Mouse (Mus musculus) kidney, adult 11 months (tissue): ENCODE results near the gene Scnn1a.

Experiments
- DNase-seq: peaks from one replicate; pipeline ENCODE4 v3.0.0; 2022

Scnn1a gene

DNA sequence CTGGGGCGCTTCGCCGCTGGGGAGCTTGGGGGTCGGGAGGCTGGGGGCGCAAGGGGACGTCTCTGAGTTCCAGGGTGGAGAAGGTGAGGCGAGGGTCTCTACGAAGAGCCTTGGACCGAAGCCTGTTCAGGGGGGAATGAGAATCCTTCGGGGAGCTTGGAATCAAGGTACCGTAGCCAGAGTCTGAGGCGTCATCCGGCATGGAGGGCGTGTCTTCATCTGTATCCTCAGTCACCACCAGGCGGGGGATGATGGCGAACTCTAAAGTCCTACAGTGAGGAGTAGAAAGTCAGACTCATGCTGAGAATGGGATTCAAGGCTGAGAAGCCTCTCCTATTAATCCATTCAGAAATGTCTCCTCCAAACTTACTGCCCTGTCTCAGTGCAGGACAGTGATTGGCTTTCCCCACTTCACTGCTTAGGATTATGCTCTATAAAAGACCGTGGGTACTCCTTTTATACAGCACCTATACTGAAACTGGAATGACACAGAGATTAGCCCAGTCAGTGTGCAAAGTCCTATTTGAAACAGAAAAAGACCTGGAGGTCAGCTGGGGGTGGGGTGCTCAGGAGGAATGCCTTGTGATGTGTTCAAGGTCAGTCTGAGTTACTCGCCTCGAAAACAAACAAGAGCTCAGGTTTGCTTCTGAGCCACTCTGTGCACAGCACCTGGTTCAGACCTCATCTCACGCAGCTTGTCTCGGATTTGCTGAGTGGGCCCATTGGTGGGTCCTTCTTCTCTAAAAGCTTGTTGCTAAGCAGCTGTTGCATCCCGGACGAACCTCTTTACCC lies 43.2 kb downstream of the Scnn1a start:
- peak; percentile 81 for DNase-seq

DNA sequence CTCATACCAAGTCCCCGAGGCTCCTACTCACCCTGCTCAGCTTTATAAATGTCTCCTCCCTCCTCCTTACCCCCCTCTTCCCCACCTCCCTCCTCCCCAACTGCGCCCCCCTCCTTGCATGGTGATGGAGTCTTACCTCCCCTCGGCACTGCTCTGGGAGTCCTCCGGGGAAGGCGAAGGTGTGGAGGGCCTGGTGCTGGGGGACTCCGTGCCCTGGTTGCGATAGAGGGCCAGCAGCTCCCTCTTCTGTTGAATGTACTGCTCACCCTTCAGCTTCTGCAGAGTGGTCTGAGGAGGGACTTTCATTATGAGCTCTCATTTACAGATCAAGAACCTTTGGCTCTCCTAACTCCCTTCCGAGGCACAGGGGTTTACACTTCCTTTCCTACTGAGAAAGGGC lies 44.0 kb downstream of the Scnn1a start:
- DNase-seq, result no peak

DNA sequence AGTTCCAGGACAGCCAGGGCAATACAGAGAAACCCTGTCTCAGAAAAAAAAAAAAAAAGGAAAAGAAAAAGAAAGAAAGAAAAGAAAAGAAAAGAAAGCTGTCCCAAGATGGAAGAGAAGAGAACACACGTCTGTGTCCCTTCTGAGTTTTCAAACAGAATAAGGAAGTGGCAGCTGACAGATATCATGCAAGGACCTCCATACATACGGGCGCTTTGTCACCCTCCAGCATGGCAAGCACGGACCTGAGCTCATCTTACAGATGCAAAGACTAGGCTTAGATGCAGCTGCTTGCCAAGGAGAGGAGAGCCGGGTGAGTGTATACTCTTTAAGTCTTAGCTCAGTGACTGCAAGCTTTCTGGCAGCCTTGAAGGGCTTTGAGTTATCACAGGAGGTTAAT lies 45.1 kb downstream of the Scnn1a start:
- no peak for DNase-seq

DNA sequence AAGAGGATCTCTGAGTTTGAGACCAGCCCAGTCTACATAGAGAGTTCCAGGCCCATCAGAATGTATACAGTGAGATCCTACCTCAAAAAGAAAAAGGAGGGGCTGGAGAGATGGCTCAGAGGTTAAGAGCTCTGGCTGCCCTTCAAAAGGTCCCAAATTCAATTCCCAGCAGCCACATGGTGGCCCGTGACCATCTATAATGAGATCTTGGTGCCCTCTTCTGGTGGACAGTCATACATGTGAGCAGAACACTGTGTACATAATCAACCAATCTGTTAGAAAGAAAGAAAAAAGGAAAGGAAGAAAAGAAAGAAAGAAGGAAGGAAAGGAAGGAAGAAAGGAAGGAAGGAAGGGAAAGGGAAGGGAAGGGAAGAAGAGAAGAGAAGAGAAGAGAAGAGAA lies 45.7 kb downstream of the Scnn1a start:
- no peak for DNase-seq

DNA sequence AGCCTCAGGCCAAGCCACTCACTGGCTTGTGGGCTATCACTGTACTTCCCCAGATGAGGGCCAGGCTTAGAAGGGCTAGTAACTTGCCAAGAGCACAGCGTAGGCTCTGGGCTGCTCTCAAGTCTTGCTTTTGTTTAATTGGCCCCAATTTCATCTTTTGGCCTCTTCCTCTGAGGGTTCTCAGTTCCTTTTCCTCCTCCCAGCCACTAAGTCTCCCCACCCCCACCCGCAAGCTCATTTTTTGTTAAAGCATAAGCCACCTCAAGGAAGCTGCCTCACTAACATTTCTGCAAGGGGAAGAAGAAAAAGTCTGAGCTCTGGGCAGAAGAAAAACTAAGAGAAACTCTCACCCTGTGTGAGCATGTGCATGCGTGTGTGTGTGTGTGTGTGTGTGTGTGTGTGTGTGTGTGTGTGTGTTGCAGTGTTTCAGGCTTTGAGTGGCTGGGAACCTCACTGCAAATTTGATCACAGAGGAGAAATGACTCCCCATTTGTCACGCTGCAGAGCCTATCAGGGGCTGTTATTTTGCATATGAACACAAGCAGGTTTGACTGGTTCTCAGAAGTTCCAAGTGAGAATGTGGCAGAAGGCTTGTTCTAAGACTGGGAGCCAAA lies 47.4 kb downstream of the Scnn1a start:
- DNase-seq, result no peak

DNA sequence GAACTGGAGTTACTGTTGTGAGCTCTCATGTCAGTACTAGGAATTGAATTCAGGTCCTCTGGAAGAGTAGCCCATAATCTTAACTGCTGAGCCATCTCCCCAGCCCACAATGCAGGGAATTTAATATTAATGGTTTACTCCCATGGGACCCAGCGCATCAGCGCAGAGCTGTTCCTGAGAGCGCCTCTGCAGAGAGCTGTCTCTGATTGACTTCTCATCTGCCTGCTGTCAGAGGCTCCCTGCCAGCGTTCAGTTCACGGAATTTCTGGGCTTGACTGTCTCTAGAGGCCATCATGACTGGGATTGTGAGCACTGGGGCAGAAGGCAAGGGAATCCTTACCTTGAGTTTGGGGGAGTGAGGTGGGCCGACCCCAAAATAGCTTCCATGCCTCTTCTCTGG lies 56.6 kb downstream of the Scnn1a start:
- DNase-seq, result no peak

DNA sequence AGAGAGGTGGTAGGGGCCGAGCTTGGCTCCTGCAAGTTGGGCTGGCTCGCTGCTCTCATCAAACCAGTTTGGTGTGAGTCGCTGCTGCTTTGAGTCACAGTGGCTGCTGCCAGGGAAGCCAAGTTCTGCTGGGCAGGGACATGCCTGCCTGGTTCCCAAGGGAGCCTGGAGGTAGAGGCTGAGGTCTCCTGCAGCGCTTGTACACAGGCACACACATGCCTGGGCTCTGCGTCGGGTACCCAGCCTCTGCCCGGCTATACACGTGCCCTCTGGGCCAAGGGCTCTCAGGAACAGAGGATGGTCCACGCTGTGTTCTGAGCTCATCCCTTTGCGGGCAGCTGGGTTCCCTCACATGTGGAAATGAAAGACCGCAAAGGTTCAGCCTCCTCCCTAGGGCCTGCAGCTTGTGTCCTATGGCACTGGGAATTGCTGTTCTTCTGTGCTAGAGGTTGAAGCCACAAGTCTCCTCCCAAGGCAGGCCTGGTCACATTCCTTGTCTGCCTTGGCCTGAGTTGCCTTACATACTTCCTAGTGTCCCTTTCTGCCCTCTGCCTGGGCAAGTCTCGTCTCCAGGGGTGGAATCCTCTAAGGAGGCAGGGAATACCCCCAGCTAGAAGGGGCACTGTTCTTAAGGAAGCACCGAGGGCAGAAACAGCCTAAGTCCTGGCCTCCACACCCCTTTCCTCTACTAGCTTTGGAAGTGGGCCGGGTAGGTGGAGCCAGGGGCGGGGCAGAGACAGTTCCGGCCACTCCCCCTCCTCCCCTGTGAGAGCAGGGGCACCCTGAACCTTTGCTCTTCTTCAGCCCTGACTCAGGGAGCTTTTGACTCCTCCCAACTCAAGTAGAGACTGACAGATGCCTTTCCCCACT lies 57.4 kb downstream of the Scnn1a start:
- peak; percentile 93 for DNase-seq

DNA sequence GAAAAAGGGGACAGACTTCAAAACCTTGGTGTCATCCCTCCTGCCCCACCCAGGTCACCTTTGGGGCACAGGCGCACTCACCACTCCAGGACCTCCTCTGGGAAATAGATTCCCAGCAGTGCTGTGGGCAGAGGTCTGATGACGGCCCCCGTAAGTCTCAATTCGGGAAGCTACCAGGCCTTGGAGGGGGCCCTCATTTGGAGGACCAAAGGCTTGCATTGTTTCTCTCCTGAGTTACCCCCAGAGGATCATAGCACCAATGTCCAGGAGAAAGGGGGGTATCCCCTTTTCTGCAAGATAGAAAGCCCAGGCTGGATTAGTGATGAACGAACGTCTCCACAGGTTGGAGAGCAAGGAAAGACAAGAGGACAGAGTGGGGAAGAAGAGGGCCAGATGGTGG lies 58.2 kb downstream of the Scnn1a start:
- no peak for DNase-seq

DNA sequence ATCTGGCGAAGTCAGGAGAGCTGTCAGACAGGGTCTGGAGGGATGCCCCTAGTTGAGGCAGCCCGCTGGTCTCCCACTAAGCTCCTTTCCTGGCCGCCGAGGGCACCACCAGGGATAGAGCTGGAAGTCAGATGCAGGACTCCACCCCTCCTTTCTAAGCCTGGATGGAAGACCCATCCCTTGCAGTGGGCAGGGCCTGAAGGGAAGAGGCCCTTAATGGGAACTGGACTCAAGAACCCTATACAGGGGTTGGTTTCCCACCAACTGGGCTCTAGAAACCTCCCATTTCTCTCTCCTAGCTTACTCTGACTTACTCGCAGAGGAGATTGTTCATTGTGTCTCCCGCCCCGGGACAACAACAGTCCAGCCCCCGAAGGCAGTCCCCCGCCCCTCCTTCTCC lies 59.3 kb downstream of the Scnn1a start:
- peak; percentile 17 for DNase-seq

DNA sequence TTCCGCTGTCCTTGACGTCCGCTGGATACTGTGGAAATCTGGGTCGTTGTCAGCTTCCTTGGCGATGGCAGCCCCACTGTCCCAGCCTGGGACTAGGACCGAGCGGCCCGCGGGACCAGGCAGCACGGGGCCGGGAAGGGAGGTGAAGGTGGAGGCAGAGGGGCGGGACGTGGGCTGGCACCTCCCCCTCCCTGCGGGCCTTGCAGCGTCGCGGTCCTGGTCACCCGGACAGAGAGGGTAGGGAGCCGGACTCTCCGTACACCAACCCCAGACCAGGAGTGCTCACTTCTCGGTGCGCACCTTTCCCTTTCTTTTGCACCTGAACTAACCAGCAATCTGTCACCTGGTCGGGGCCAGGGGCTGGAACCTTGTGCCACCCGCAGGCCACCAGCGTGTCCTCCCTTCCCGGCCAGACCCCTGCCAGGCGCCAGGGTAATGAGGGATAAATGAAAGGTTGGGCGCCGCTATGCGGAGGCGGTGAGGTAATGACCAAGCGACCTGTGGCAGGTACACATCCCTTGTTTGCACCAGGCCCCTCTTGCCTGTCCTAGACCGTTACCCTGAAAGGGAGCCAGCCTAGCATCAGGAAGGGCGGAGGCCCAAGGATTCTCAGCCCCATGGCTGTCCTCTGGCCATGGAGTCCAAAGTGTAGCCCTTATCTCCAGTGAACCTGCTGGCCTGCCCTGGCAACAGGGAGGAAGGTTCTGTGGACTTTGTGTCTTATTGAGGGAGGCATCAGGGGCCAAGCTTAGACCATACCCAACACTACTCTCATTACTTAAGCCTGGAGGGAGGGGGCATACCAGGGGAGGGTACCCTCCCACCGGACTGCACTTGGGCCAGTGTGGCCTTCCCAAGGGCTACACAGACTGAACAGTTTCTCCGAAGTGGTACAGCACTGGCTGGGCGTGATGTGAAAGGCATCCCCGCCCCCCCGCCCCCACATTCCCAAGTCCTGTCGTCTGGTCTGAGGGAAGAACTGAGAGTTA lies 60.2 kb downstream of the Scnn1a start, which contains the start of gene Plekhg6:
Plekhg6 (minus strand) TSS at position 422 of the 989 bp plus-strand sequence.
- DNase-seq, result peak; percentile 73

DNA sequence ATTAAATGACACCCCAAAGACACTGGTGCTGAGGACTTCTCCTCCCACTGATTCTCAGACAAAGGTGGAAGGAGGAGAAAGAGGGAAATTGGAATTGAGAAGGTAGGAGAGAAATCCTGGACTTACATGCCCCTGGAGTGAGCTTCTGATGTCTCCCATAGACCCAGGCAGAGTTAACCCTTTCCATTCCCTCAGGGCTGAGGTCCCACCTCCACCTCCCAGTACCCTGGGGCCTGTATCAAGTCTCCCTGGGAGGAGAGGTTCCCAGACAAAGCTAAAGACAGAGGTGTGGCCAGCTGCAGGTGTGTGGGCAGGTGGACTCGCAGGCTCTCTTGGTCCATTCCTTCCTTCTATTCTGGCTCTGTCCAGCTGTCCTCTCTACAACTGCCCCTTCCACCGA lies 61.6 kb downstream of the Scnn1a start:
- no peak for DNase-seq

DNA sequence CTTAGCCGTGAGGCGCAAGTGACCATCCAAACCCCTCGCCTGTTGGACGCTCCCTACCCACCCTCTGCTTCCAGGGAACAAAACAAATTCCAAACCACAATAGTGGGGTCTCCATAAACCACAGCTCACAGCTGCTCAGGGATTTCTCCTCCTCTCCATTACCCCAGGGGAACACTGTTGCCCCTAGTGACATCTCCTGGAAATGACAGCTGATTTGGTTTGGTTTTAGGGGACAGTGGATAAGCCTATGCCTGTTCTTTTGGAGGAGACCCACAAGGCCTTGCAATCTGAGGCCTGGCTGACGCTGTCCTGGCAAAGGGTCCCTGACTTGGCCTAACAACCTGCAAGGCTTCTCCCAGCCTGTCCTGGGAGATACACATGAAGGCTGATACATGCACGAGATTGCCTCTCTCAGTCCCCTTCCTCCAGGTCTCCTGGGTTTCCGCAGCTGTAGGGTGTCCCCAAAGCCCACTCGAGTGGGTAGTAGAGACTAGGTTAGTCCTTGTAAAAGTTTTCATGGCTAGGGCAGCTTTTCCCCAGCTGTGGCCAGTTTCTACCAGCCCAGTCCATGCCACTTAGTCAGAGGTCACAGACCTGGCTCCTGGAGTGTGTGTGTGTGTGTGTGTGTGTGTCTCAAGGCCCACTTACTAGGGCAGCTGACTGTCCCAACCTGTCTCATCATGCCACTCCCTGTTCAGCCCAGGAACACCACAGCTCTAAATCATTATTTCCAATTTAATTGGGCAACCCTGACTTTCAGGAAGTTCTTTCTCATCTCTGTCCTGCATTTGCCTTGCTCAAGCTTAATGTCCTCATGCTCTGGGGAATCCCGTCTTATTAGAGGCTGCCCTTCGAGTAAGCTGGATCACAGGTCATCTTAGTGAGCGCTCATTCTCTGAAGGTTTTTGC lies 64.9 kb downstream of the Scnn1a start:
- DNase-seq, result peak; percentile 17

DNA sequence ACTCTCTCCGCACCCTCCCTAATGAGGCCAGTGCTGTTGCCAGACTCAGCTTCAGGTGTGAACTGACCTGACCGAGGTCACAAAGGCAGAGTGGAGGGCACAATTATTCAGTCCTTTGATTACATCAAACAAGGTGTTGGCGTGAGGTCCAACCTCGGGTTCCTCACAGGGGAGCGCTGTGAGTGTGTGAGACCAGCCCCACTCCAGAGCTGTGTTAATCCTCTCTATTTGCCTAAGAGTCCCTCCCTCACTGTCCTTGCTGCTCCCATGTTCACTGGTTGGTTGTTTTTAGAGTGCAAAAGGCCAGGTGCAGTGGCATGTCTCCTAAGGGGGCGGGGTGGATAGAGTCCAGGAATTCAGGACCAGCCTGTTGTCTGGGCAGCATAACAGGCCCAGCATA lies 65.6 kb downstream of the Scnn1a start:
- DNase-seq, result peak; percentile 12

DNA sequence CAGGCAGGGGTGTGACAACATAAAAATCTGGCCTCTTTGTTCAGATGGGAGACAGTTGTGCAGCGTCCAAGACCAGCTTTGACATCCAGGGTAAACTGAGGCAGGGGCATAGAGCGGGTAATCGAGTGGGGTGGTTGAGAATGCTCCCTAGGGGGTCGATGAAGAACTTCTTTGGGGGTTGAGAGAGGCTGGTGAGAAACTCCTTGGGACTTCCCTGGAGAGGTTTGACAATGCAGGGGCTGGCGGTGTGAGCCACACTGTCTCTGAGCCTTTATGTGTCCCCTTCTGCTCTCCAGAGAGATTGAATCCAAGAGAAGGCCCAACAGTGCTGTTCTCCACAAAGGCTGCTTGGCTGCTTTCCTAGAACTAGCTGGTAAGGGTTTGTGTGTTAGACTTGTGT lies 69.4 kb downstream of the Scnn1a start:
- no peak for DNase-seq
